Comparison of ENCODE assay signal across 9 mouse cellular contexts in genomic region chr2:157064978-157065878, GRCm38 (mm10). TPM values are rescaled to one million over a fixed set of nuclear protein-coding genes. Genes with fewer than 3 reads are reported as not detected.
A peak's percentile ranks its signal among the peaks of the same experiment; 100 is the strongest.
DNase-seq lines count a peak whose midpoint lies in the region; ATAC-seq and TF ChIP-seq lines count a peak whose summit lies in the region.
"Had no signal": no experiment of that assay in that cellular context is flagged by ENCODE, and none has a peak within 500 bp of the region (broad histone marks: within the 10 kb centered on the region; RNA-seq: fewer than 3 reads in every experiment).

No protein-coding gene starts in this region.

- no peaks in the 10 kb centered on the region for H3K27me3 ChIP-seq in cerebellum, adult 2 months (ENCODE audit: control insufficient read depth, insufficient read depth, low read length)
- no peaks in the 10 kb centered on the region for H3K27me3 ChIP-seq in testis, adult 2 months (ENCODE audit: control insufficient read depth, insufficient read depth, low read length)
- no peaks in the 10 kb centered on the region for H3K27me3 ChIP-seq in intestine, postnatal 0 days (replicated peaks; ENCODE audit: control insufficient read depth, insufficient read depth, low read length)
- H3K27me3 ChIP-seq in stomach, postnatal 0 days (ENCODE audit: control insufficient read depth, insufficient read depth, low read length), result no peaks in the 10 kb centered on the region

- H3K4me2 ChIP-seq in intestine, postnatal 0 days (replicated peaks; ENCODE audit: low read depth), result no peak overlapping the region
- H3K4me2 ChIP-seq in stomach, postnatal 0 days (replicated peaks; ENCODE audit: low read depth), result 0 out of 2 replicates have a peak overlapping the region, but pooled peaks have one; percentile 27

- peak overlapping the region; percentile 94 for H3K27ac ChIP-seq in cerebellum, adult 2 months (ENCODE audit: insufficient read depth, low read length)
- H3K27ac ChIP-seq in testis, adult 2 months (ENCODE audit: control insufficient read depth, insufficient read depth, low read depth, low read length), result peak overlapping the region; percentile 63
- H3K27ac ChIP-seq in intestine, postnatal 0 days (ENCODE audit: low read depth, low read length), result peak overlapping the region; percentile 54
- peak overlapping the region; percentile 83 for H3K27ac ChIP-seq in stomach, postnatal 0 days (replicated peaks)

- H3K9me3 ChIP-seq in intestine, postnatal 0 days (ENCODE audit: control insufficient read depth), result no peaks in the 10 kb centered on the region
- no peaks in the 10 kb centered on the region for H3K9me3 ChIP-seq in stomach, postnatal 0 days (ENCODE audit: control insufficient read depth, low read length)

- no peak overlapping the region for H3K9ac ChIP-seq in intestine, postnatal 0 days (ENCODE audit: low read depth, low read length)
- H3K9ac ChIP-seq in stomach, postnatal 0 days (ENCODE audit: low read length), result no peak overlapping the region

- 20% methylated on average over 14 of the region's 14 CpGs for WGBS in cerebellum, adult 2 months
- WGBS in intestine, postnatal 0 days, result 60% methylated on average over 14 of the region's 14 CpGs
- WGBS in stomach, postnatal 0 days, result 50% methylated on average over 14 of the region's 14 CpGs

- TF ChIP-seq EP300 in stomach, postnatal 0 days (optimal IDR thresholded peaks at IDR 0.05), result no peak

- H3K4me1 ChIP-seq in cerebellum, adult 2 months (ENCODE audit: control insufficient read depth, insufficient read depth, low read length), result peaks cover 85% of the 10 kb centered on the region
- peaks cover 6% of the 10 kb centered on the region; the same call in 1 of the 2 replicates for H3K4me1 ChIP-seq in testis, adult 2 months (ENCODE audit: control insufficient read depth, insufficient read depth, low read length)
- H3K4me1 ChIP-seq in intestine, postnatal 0 days (replicated peaks; ENCODE audit: control insufficient read depth, insufficient read depth, low read length), result peaks cover 8% of the 10 kb centered on the region; the same call in 1 of the 2 replicates
- peaks cover 26% of the 10 kb centered on the region for H3K4me1 ChIP-seq in stomach, postnatal 0 days (replicated peaks; ENCODE audit: control insufficient read depth, insufficient read depth)

- no peak for ATAC-seq in intestine, postnatal 0 days
- peak; percentile 44; the same call in 1 of the 2 replicates for ATAC-seq in stomach, postnatal 0 days (ENCODE audit: low FRiP score, low TSS enrichment)

- DNase-seq in cerebellum, adult 2 months, result peak in 1 of 2 experiments; percentile 65
- DNase-seq in cerebellum, adult 8-10 months, result no peak
- no peak for DNase-seq in testis, postnatal 14 days (ENCODE audit: low spot score)
- peak; percentile 31 for DNase-seq in stomach, postnatal 0 days (ENCODE audit: low spot score)
- no peak for DNase-seq in left cerebral cortex, adult 11 months (ENCODE audit: low spot score)
- DNase-seq in layer of hippocampus, postnatal 25 days (ENCODE audit: extremely low spot score in 1 of 2, low spot score in 1 of 2), result no peak

- H3K4me3 ChIP-seq in cerebellum, adult 2 months (replicated peaks; ENCODE audit: insufficient read depth, low read depth, low read length), result no peak overlapping the region
- H3K4me3 ChIP-seq in testis, adult 2 months (ENCODE audit: control insufficient read depth, low read depth, low read length), result no peak overlapping the region
- no peak overlapping the region for H3K4me3 ChIP-seq in intestine, postnatal 0 days (ENCODE audit: low read depth, low read length)
- no peak overlapping the region for H3K4me3 ChIP-seq in stomach, postnatal 0 days (ENCODE audit: low read depth, low read length)

- H3K36me3 ChIP-seq in testis, adult 2 months (ENCODE audit: control insufficient read depth, insufficient read depth, low read length), result no peaks in the 10 kb centered on the region
- H3K36me3 ChIP-seq in intestine, postnatal 0 days (ENCODE audit: control insufficient read depth, insufficient read depth), result no peaks in the 10 kb centered on the region
- no peaks in the 10 kb centered on the region for H3K36me3 ChIP-seq in stomach, postnatal 0 days (ENCODE audit: control insufficient read depth, insufficient read depth, low read length)

- TF ChIP-seq CTCF in cerebellum, adult 2 months (IDR thresholded peaks at IDR 0.05; ENCODE audit: borderline replicate concordance, insufficient read depth, low read depth, low read length), result no peak
- TF ChIP-seq CTCF in testis, adult 2 months (IDR thresholded peaks at IDR 0.05; ENCODE audit: control insufficient read depth, insufficient read depth, insufficient replicate concordance, low read depth, low read length), result no peak
- 0 out of 2 replicates have a peak, but pooled peaks have one; percentile 5 for TF ChIP-seq CTCF in intestine, postnatal 0 days (IDR thresholded peaks at IDR 0.05; ENCODE audit: low read depth)
- TF ChIP-seq CTCF in stomach, postnatal 0 days (IDR thresholded peaks at IDR 0.05; ENCODE audit: low read depth), result no peak

- no peak for TF ChIP-seq POLR2A in cerebellum, adult 2 months (IDR thresholded peaks at IDR 0.05; ENCODE audit: borderline replicate concordance, insufficient read depth, low read length)
- no peak for TF ChIP-seq POLR2A in testis, adult 2 months (IDR thresholded peaks at IDR 0.05; ENCODE audit: control insufficient read depth, low read depth, low read length)

RNA-seq across cellular contexts. Expression of gene Soga1, which starts 13.8 kb away (rescaled TPM):
- 38.3 and 50.1 TPM in 2 replicates for polyA plus RNA-seq in cerebellum, adult 2 months (2012; rRNA removed)
- 3.3 and 4.5 TPM in 2 replicates for polyA plus RNA-seq in testis, adult 2 months (2012; rRNA removed)
- 0.90 TPM in 2 replicates for polyA plus RNA-seq in intestine, postnatal 0 days (2015; fragmentation: Nextera tagmentation; extraction: Ambion mirVana)
- polyA plus RNA-seq in stomach, postnatal 0 days (2015; fragmentation: Nextera tagmentation; extraction: Ambion mirVana), result 0.65 and 0.86 TPM in 2 replicates
- 10 to 100 TPM; 36.3 to 46.3 TPM for total RNA-seq in layer of hippocampus, postnatal 25 days (2021)

RNA-seq across cellular contexts. Expression of gene Tldc2, which starts 21.6 kb away (rescaled TPM):
- polyA plus RNA-seq in cerebellum, adult 2 months (2012; rRNA removed), result 6.0 and 7.1 TPM in 2 replicates
- polyA plus RNA-seq in testis, adult 2 months (2012; rRNA removed), result 0.41 TPM in 1 of 2 replicates, not detected in the other
- polyA plus RNA-seq in intestine, postnatal 0 days (2015; fragmentation: Nextera tagmentation; extraction: Ambion mirVana), result not detected in 2 replicates
- not detected in 2 replicates for polyA plus RNA-seq in stomach, postnatal 0 days (2015; fragmentation: Nextera tagmentation; extraction: Ambion mirVana)
- not detected for total RNA-seq in layer of hippocampus, postnatal 25 days (2021)
- total RNA-seq: left cerebral cortex, postnatal 36 days had no signal

RNA-seq across cellular contexts. Expression of gene Dsn1, which starts 58.3 kb away (rescaled TPM):
- 4.6 and 4.8 TPM in 2 replicates for polyA plus RNA-seq in cerebellum, adult 2 months (2012; rRNA removed)
- polyA plus RNA-seq in testis, adult 2 months (2012; rRNA removed), result 20.9 and 25.9 TPM in 2 replicates
- polyA plus RNA-seq in intestine, postnatal 0 days (2015; fragmentation: Nextera tagmentation; extraction: Ambion mirVana), result 7.7 and 7.9 TPM in 2 replicates
- 7.9 and 8.6 TPM in 2 replicates for polyA plus RNA-seq in stomach, postnatal 0 days (2015; fragmentation: Nextera tagmentation; extraction: Ambion mirVana)
- total RNA-seq in layer of hippocampus, postnatal 25 days (2021), result 1 to 10 TPM; 4.0 to 7.2 TPM
